Mouse (Mus musculus) hindbrain, embryonic 12.5 days (tissue): ENCODE measurements at regions not wholly inside any gene's neighbourhood (a gene's known extent, or its start where the extent isn't known, plus 50 kb on each side); places are given as distances from the start of the nearest gene placed in this dataset.

Experiments
- ATAC-seq: fragments of 200-750 bp; cut with Nextera tagmentation; 2 replicates; pipeline ENCODE4 v1.8.0; 2017; ENCODE audit warnings: moderate TSS enrichment; ENCODE audit not compliant: low FRiP score
- H3K27ac ChIP-seq: fragments of 300-500 bp; sonication (generic); 2 replicates; pipeline ENCODE4 v1.5.1; 2016; ENCODE audit warnings: mild to moderate bottlenecking
- H3K27me3 ChIP-seq: fragments of 300-500 bp; sonication (generic); 2 replicates; pipeline ENCODE4 v1.6.1; 2016; ENCODE audit warnings: mild to moderate bottlenecking
- H3K36me3 ChIP-seq: fragments of 300-500 bp; sonication (generic); 2 replicates; pipeline ENCODE4 v1.6.1; 2016; ENCODE audit warnings: mild to moderate bottlenecking
- H3K4me1 ChIP-seq: fragments of 300-500 bp; sonication (generic); 2 replicates; pipeline ENCODE4 v1.6.1; 2016
- H3K4me2 ChIP-seq: fragments of 300-500 bp; sonication (generic); replicated peaks from 2 replicates; pipeline ENCODE4 v1.6.1; 2016; ENCODE audit warnings: mild to moderate bottlenecking
- H3K4me3 ChIP-seq: fragments of 300-500 bp; sonication (generic); 2 replicates; pipeline ENCODE4 v1.5.1; 2016; ENCODE audit warnings: mild to moderate bottlenecking
- H3K9ac ChIP-seq: fragments of 300-500 bp; sonication (generic); 2 replicates; pipeline ENCODE4 v1.6.1; 2016; ENCODE audit warnings: mild to moderate bottlenecking, moderate library complexity
- H3K9me3 ChIP-seq: fragments of 300-500 bp; sonication (generic); replicated peaks from 2 replicates; pipeline ENCODE4 v1.6.1; 2016; ENCODE audit warnings: mild to moderate bottlenecking
- WGBS: fragments of 180-500 bp; shearing (Covaris S2); methylation state at CpG from one replicate; pipeline ENCODE4 v1.1.7; 2016; 5-methylcytosine and 5-hydroxymethylcytosine counted together

- no peak for ATAC-seq
- 70% methylated on average over 1 of the region's 1 CpGs for WGBS
- Histone ChIP-seq H3K9ac (no peak overlapping the region), H3K4me2 (no peak overlapping the region), H3K27me3 (no peaks in the 10 kb centered on the region), H3K9me3 (no peaks in the 10 kb centered on the region), H3K4me3 (no peak overlapping the region), H3K36me3 (no peaks in the 10 kb centered on the region), H3K4me1 (no peaks in the 10 kb centered on the region), H3K27ac (no peak overlapping the region)
These were observed 240.7 kb upstream of the Tsc22d2 start for GRCm38 (mm10) chr3:58173821-58174220.

- Histone ChIP-seq H3K4me2 (no peak overlapping the region), H3K27me3 (no peaks in the 10 kb centered on the region), H3K27ac (no peak overlapping the region), H3K36me3 (no peaks in the 10 kb centered on the region), H3K9me3 (no peaks in the 10 kb centered on the region), H3K4me1 (no peaks in the 10 kb centered on the region), H3K9ac (no peak overlapping the region), H3K4me3 (no peak overlapping the region)
- WGBS, result 55% methylated on average over 3 of the region's 3 CpGs
- ATAC-seq, result no peak
These were observed 232.8 kb upstream of the Tsc22d2 start for GRCm38 (mm10) chr3:58181715-58182114.

GRCm38 (mm10) chr3:58182299-58182698, 232.2 kb upstream of the Tsc22d2 start:
- Histone ChIP-seq H3K27me3 (no peaks in the 10 kb centered on the region), H3K4me2 (no peak overlapping the region), H3K9me3 (no peaks in the 10 kb centered on the region), H3K9ac (no peak overlapping the region), H3K27ac (no peak overlapping the region), H3K36me3 (no peaks in the 10 kb centered on the region), H3K4me1 (no peaks in the 10 kb centered on the region), H3K4me3 (no peak overlapping the region)
- 87% methylated on average over 4 of the region's 4 CpGs for WGBS
- ATAC-seq, result no peak

- H3K9ac ChIP-seq, result no peak overlapping the region
- 58% methylated on average over 3 of the region's 3 CpGs for WGBS
- ATAC-seq, result no peak
- H3K4me2 ChIP-seq, result no peak overlapping the region
- no peaks in the 10 kb centered on the region for H3K27me3 ChIP-seq
- H3K36me3 ChIP-seq, result no peaks in the 10 kb centered on the region
- no peak overlapping the region for H3K27ac ChIP-seq
- no peak overlapping the region for H3K4me3 ChIP-seq
- H3K4me1 ChIP-seq, result no peaks in the 10 kb centered on the region
- H3K9me3 ChIP-seq, result no peaks in the 10 kb centered on the region
These were observed 231.2 kb upstream of the Tsc22d2 start for GRCm38 (mm10) chr3:58183279-58183678.

- no peak for ATAC-seq
- Histone ChIP-seq H3K27ac (no peak overlapping the region), H3K4me2 (no peak overlapping the region), H3K4me1 (no peaks in the 10 kb centered on the region), H3K4me3 (no peak overlapping the region), H3K9ac (no peak overlapping the region), H3K36me3 (no peaks in the 10 kb centered on the region), H3K9me3 (no peaks in the 10 kb centered on the region), H3K27me3 (no peaks in the 10 kb centered on the region)
- WGBS, result 91% methylated on average over 6 of the region's 6 CpGs
These were observed 214.1 kb upstream of the Tsc22d2 start for GRCm38 (mm10) chr3:58200462-58200861.

- H3K9me3 ChIP-seq, result no peaks in the 10 kb centered on the region
These were observed 211.7 kb upstream of the Tsc22d2 start for GRCm38 (mm10) chr3:58202816-58203215.

GRCm38 (mm10) chr3:58203806-58204205, 210.7 kb upstream of the Tsc22d2 start:
- H3K4me3 ChIP-seq, result no peak overlapping the region
- H3K4me1 ChIP-seq, result no peaks in the 10 kb centered on the region
- ATAC-seq, result no peak
- H3K27me3 ChIP-seq, result no peaks in the 10 kb centered on the region
- no peak overlapping the region for H3K9ac ChIP-seq
- no peak overlapping the region for H3K27ac ChIP-seq
- H3K9me3 ChIP-seq, result peaks cover under 1% of the 10 kb centered on the region; the same call in 1 of the 2 replicates
- no peaks in the 10 kb centered on the region for H3K36me3 ChIP-seq
- WGBS, result 81% methylated on average over 2 of the region's 2 CpGs
- H3K4me2 ChIP-seq, result no peak overlapping the region

More at GRCm38 (mm10) chr3:58202816-58203215, 211.7 kb upstream of the Tsc22d2 start:
- no peak overlapping the region for H3K9ac ChIP-seq
- H3K4me1 ChIP-seq, result no peaks in the 10 kb centered on the region
- H3K27ac ChIP-seq, result no peak overlapping the region
- H3K4me2 ChIP-seq, result no peak overlapping the region
- no peak for ATAC-seq
- H3K27me3 ChIP-seq, result no peaks in the 10 kb centered on the region
- H3K4me3 ChIP-seq, result no peak overlapping the region
- no peaks in the 10 kb centered on the region for H3K36me3 ChIP-seq
- 78% methylated on average over 5 of the region's 5 CpGs for WGBS

GRCm38 (mm10) chr3:58205526-58205925, 209.0 kb upstream of the Tsc22d2 start:
- no peaks in the 10 kb centered on the region for H3K27me3 ChIP-seq
- WGBS, result 89% methylated on average over 2 of the region's 2 CpGs
- no peaks in the 10 kb centered on the region for H3K36me3 ChIP-seq
- no peak overlapping the region for H3K4me3 ChIP-seq
- no peak overlapping the region for H3K4me2 ChIP-seq
- ATAC-seq, result no peak
- no peak overlapping the region for H3K9ac ChIP-seq
- peaks cover 4% of the 10 kb centered on the region; the same call in 1 of the 2 replicates for H3K9me3 ChIP-seq
- H3K27ac ChIP-seq, result no peak overlapping the region
- H3K4me1 ChIP-seq, result no peaks in the 10 kb centered on the region

- ATAC-seq, result no peak
These were observed 207.6 kb upstream of the Tsc22d2 start for GRCm38 (mm10) chr3:58206776-58207398.

GRCm38 (mm10) chr3:58211016-58211415, 203.5 kb upstream of the Tsc22d2 start:
- H3K4me1 ChIP-seq, result no peaks in the 10 kb centered on the region
- no peaks in the 10 kb centered on the region for H3K27me3 ChIP-seq
- ATAC-seq, result no peak
- H3K36me3 ChIP-seq, result no peaks in the 10 kb centered on the region
- no peak overlapping the region for H3K4me2 ChIP-seq
- peaks cover 4% of the 10 kb centered on the region; the same call in 1 of the 2 replicates for H3K9me3 ChIP-seq
- no peak overlapping the region for H3K9ac ChIP-seq
- H3K27ac ChIP-seq, result no peak overlapping the region
- 68% methylated on average over 3 of the region's 3 CpGs for WGBS
- H3K4me3 ChIP-seq, result no peak overlapping the region

More at GRCm38 (mm10) chr3:58206776-58207398, 207.6 kb upstream of the Tsc22d2 start:
- Histone ChIP-seq H3K9me3 (peaks cover 4% of the 10 kb centered on the region; the same call in 1 of the 2 replicates), H3K4me3 (no peak overlapping the region), H3K36me3 (no peaks in the 10 kb centered on the region), H3K4me1 (no peaks in the 10 kb centered on the region), H3K4me2 (no peak overlapping the region), H3K27me3 (no peaks in the 10 kb centered on the region), H3K27ac (no peak overlapping the region), H3K9ac (no peak overlapping the region)
- WGBS, result 46% methylated on average over 5 of the region's 5 CpGs

- Histone ChIP-seq H3K9ac (no peak overlapping the region), H3K36me3 (no peaks in the 10 kb centered on the region), H3K27me3 (no peaks in the 10 kb centered on the region), H3K4me2 (no peak overlapping the region), H3K4me1 (no peaks in the 10 kb centered on the region), H3K27ac (no peak overlapping the region), H3K4me3 (no peak overlapping the region), H3K9me3 (no peaks in the 10 kb centered on the region)
- ATAC-seq, result no peak
- WGBS, result 85% methylated on average over 2 of the region's 2 CpGs
These were observed 189.8 kb upstream of the Tsc22d2 start for GRCm38 (mm10) chr3:58224696-58225095.

- no peak overlapping the region for H3K9ac ChIP-seq
- no peak for ATAC-seq
- H3K27me3 ChIP-seq, result no peaks in the 10 kb centered on the region
- H3K27ac ChIP-seq, result no peak overlapping the region
- no peak overlapping the region for H3K4me3 ChIP-seq
- WGBS, result 80% methylated on average over 7 of the region's 7 CpGs
- no peaks in the 10 kb centered on the region for H3K4me1 ChIP-seq
- H3K4me2 ChIP-seq, result no peak overlapping the region
- H3K36me3 ChIP-seq, result no peaks in the 10 kb centered on the region
- no peaks in the 10 kb centered on the region for H3K9me3 ChIP-seq
These were observed 187.8 kb upstream of the Tsc22d2 start for GRCm38 (mm10) chr3:58226447-58227321.

- Histone ChIP-seq H3K4me3 (no peak overlapping the region), H3K36me3 (no peaks in the 10 kb centered on the region), H3K9ac (no peak overlapping the region), H3K27ac (no peak overlapping the region), H3K4me1 (no peaks in the 10 kb centered on the region), H3K4me2 (no peak overlapping the region), H3K27me3 (no peaks in the 10 kb centered on the region), H3K9me3 (no peaks in the 10 kb centered on the region)
- WGBS, result 84% methylated on average over 5 of the region's 5 CpGs
- no peak for ATAC-seq
These were observed 187.2 kb upstream of the Tsc22d2 start for GRCm38 (mm10) chr3:58227322-58227627.
